Mouse (Mus musculus): ENCODE data around the gene Sowahb.
"Not testable (repeated sequence)": the region's sequence is repeated elsewhere in the genome, so short reads cannot be mapped to it uniquely, and the experiment has no call there.

Gene Sowahb

DNA sequence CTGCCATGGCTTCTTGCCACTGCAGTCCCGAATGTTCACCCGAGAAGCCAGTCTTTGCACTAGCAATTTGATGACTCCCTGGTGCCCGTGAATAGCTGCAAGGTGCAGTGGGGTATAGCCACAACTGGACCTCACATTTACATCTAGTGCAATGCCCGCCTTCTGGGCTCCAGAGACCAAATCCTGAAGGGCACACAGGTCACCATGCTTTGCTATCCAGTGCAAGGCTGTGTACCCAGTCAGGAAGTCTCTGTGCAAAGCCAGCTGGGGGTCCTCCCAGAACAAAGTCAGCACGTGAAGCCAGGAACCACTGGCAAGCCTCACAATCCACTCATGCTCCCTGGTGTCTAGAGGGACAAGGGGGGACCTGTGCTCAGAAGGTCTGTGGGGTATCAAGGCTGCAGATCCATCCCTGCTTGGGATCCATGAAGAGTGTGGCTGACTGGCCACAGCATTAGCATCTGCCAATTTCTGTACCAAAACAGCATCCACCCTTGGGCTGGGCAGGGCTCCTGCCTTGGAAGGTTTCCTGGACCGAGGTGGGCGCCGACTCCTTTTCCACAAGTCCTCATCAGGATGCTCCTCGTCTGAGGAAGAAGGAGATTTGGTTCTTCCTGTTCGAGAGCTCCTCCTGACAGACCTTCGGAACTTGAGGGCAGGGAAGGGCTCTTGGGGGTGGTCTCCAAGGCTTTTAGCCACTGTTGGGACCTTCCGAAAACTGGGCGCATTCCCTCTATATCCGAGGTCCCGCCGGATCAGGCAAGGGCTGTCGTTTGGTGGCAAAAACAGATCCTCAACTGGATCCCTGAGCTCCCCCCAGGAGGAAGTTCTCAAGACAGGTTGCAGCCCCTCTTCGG is 1.8 kb downstream of the Sowahb start:
- peak; percentile 40 to 45 for DNase-seq

GRCm38 (mm10) chr5:93042031-93042430 is 2.8 kb downstream of the Sowahb start:
- peak; percentile 25 to 36 for DNase-seq

DNA sequence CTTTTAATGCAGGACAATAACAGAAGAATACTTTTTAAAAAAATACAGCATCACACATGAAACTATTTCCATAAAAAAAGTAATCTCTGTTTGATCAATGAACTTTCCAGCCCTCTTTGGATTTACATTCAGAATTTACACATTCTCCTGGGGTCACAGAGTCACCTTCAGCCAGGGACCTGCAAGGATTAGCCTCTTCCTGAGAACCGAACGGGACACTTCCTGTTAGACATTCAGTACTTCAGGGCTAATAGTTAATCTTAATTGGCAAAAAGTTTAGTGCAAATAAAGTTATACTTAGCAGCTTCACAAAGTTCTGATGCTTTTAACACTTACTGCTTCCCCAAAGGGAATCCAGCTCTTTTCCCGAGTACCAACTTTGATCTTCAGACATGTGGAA is 3.5 kb downstream of the Sowahb start:
- DNase-seq = no peak

DNA sequence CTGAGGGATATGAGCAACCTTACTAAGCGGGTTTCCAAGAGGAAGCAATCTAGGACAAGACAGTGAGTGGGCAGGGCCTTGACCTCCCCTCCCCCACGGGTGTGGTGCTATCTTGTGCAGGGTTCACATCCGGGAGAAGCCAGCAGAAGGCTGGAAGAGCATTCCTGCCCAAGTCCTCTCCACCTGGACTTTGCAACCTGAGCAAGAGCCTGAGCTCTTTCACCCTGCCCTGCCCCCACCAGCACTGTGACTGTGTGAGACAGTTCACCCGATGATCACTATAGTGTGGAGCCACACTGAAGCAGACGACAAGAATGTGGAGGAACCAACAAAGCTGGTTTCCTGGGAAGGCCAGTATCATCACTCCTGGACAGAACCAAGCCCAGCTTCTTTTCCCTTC is 4.7 kb downstream of the Sowahb start:
- peak; percentile 18 to 43 for DNase-seq

DNA sequence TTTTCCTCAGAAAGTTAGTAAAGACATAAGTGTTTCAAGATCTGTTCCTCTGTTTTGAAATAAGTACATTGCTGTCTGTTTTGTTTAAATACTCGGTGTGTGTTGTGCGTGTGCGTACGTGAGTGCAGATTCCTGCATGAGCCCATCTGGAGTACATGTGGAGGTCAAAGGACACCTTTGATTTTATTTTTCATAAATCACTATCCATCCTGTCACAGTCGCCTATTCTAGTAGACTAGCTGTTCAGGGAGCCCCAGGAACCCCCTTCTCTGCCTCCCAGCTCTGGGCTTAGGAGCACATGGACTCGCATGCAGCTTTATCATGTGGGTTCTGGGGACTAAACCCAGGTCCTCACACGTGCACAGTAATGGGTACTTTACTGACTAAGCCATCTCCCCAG is 8.6 kb downstream of the Sowahb start:
- DNase-seq = no peak

DNA sequence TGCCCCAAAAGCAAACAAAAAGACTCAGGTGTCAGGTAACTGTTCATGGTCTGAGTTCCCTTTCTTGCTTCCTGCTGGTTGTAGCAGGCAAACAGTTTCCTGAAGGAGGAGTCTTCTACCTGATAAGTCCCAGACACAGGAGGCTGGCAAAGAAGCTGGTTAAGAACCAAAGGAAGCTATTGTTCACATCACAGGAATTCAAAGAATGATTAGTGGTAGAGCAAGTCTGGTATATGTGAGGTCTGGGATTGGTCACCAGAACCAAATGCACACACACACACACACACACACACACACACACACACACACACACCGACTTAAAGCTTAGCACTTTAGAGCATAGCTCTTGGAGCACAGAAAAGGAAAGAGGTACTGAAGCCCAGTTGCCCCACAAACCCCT is 9.5 kb downstream of the Sowahb start:
- DNase-seq = no peak

DNA sequence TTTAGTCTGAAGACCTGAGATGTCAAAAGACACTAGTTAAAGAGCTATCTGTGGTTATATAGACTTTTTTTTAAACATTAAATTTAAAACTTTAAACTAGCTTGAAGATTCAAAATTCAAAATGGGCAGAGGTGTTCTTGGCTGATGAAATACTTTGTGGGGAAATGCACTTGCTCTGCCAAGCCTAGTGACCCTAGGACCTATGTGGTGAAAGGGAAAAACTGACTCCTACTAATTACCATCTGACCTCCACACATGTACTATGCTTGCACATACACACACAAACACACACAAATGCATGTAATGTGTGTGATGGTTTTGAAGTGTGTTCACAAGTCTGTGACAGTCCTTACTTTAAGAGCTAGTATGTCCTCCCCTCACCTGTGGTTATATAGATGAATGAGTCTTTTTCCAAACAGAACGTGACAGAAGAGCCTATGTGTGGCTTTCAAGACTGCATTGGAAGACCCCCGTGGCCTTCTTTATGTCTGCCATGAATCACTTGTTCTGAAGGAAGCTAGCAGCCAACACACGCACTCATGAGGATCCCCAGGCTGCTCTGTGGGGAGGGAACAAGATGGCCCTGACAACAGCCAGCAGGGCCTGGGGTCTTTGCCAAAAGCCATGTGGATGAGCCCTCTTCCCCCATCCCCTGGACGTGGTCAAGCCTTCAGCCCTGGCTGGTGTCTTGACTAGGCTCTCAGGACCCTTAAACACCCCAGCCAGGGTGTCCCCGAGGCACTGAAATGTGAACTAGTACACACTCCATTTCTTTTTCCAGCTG is 11.5 kb downstream of the Sowahb start:
- DNase-seq = no peak

DNA sequence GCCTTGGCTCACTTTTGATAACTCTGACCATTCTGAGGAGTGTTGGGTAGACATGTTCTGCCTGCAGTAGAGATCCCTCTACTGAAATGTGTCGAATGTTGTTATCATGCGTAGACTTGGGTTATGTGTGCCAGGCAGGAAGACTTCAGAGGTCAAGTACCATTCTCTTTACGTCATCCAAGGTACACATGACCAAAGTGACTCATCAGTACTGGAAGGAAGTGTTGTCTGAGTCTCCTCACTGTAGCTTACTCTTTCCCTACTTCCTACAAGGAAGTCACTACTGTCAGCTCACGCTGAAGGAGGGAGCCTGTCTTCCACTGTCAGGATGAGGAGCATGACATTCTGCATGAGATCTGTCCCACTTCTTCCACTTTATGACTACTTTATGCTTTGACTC is 12.2 kb downstream of the Sowahb start:
- no peak for DNase-seq

GRCm38 (mm10) chr5:93030869-93031268 is 14.0 kb downstream of the Sowahb start:
- no peak for DNase-seq

GRCm38 (mm10) chr5:93030411-93030810 is 14.4 kb downstream of the Sowahb start:
- no peak for DNase-seq

DNA sequence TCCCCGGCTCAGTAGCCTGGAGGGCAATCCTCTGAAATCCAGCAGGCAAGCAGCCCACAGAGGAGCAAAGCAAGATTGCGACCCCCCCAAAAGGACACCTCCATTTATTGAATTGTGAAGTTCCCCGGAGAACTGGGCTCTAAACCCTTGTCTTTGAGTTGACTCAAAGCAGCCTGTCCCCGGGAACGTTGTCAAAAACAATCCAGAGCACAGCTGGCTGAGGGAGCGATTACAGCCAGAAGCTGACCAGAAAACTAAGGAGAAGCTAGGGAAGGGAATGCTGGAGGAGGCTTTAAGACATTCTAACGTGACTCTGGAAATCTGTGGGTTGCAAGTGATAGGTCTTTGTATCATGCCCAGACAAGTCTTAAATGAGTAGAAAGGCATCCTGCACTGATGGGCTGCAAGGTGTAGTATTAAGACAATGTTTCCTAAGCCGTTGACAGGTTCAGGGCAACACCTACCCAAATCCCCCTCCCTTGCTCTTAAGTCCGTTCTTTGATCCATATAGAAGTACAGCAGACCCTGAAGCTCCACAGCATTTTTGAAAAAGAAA is 17.6 kb downstream of the Sowahb start:
- DNase-seq = no peak

DNA sequence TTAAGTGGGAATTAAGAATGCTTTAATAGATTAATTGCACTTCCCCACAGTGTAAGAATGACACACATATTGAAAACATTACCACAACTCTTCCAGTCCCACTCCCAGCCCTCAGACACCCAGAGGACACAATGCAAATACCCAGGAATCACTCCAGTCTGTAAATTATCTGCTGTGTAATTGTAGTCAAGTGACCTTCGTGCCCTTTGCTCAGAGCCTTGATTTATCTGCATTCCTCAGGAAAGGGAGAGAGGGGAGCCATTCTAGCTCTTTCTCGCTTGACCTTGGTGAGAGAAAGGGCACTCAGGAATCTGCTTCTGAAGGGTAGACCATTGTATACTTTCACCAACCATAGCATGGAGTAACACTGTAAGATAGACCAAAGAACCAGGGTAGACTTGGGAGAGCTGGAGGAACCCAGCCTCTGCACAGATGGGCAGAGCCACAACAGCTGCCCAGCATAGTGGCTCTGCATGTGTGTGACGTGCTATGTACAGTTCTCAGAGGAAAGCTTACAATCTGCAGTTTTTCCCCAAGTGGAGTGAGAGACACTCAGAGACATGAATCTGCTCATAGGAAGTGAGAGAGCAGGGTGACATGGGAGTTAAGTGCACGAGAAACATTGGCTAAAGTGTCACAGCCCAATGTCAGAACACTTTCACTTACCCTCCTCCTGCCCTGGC is 18.2 kb downstream of the Sowahb start:
- DNase-seq = no peak

DNA sequence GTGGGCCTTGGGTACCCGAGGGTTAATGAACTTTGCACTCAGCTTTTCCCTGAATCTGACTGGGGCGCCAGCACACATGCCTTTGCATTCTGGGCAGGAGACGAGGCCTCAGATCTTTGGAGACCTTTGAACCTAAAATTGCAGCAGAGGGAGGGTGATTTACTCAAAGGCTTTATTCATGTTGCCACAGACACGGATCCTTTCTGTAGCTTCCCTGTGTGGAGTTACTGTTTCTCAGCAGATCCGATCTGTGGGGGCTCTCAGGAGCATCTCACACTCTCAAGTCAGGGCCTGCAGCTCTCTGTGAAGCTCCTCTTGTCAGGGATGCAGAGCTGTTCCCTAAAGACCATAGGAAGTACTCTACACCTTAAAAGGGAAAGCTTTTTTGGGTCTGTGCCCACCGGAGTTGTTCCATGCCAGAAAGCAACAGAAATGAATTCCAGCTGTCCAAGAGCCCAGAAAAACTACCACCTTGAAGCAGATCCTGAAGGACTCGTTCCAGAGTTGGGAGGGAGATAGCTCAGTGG is 20.0 kb downstream of the Sowahb start:
- DNase-seq = peak in 1 of 2 experiments; percentile 23

GRCm38 (mm10) chr5:93022126-93022797 is 22.6 kb downstream of the Sowahb start:
- DNase-seq = no peak

DNA sequence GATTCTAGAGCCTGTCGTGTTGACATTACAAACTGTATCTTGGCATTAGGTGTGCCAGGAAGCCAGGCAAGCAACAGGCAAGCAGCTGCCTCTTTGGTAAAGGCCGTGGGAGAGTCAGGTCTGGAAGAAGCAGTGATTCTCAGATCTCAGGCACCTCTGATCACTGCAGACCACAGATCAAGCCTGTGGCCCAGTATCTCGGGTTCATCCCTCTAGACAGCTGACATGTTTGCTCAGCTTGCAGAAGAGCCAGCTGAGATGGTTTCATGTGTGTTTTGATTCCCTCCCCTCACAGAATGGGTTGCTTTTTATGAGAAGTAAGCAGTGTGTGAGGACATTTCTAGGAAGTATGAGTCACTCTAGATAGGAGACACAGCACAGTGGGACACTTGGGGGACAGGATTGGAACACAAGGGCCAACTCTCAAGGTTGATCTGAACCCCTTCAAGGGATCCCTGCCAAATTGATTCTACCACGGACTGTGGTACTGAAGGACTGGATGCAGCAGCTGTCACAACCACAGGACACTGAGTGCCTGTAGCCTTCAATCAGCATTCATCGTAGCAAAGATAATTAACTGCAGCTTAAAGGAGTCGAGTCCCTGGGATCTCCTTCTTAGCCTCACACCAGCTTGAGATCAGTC is 24.7 kb downstream of the Sowahb start:
- DNase-seq = no peak

DNA sequence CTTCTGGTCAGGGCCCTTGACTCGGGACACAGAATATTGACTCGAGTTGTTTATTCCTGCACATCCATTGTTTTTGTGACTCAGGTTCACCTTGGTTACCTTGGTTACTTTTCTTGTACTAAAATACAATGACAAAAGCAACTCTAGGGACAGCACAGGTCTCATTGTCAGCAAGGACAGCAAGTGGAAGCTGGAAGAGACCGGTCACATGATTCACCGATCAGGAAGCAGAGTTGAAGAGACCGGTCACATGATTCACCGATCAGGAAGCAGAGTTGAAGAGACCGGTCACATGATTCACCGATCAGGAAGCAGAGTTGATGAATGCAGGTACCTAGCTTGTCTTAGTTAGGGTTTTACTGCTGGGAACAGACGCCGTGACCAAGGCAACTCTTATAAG is 25.6 kb downstream of the Sowahb start:
- DNase-seq = not testable (repeated sequence)

DNA sequence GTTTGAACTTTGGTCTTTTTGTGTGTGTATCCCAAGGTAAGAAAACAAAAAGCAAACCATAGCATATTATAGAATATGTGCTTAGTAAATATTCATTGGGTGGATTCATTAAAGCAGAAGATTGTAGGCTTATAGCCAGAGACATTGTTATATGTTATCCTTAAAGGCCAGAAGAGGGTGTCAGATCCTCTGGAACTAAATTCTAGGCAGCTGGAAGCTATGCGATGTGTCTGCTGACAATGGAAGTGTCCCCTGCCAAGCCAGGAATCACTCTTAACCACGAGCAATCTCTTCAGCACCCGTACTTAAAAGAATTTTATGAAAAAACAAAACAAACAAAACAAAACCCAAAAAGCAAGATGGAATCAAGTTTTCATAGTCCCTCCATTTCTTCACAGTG is 27.1 kb downstream of the Sowahb start:
- DNase-seq = no peak

DNA sequence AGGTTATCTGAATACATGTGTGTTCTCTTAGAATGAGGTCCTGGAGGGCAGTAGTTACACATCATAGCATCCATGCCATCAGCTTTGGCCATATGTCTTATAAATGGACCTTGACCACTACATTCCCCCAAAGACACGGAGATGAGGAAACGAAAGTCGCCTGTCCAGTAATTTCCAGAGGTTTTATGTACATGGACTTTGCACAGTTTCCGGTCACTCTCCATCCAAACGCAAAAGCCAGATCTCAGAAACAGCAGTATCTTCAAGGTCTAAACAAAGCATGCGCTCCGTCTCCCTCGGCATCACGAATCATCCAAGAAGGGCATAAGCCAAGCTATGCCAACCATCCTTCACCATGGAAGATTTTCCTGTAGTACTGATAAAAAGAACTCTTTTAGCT is 36.6 kb downstream of the Sowahb start:
- DNase-seq = no peak

DNA sequence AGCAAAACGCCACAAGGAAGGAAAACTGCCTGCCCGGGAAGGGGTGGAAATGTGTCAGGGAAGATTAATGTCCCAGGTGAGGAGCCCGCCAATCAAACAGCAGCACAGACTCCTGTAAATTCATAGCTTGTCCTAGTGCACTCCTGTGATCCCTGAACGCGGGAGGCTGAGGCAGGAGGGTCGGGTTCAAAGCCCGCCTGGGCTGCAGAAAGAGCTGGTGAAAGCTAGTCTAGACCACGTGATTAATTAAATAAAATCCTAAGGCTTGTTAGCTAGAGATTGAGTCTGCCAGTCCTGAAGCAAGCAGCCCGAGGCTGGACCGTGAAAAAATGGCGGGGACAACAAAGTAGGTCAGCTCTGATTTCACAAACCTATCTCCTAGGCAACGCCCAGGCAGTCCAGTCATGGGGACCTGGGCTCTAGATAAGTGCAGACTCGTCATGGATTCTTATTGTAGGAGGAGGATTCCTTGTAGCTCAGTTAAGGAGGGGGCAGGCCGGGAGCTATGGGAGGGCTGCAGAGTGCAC is 38.9 kb downstream of the Sowahb start:
- peak in 1 of 2 experiments; percentile 15 for DNase-seq

DNA sequence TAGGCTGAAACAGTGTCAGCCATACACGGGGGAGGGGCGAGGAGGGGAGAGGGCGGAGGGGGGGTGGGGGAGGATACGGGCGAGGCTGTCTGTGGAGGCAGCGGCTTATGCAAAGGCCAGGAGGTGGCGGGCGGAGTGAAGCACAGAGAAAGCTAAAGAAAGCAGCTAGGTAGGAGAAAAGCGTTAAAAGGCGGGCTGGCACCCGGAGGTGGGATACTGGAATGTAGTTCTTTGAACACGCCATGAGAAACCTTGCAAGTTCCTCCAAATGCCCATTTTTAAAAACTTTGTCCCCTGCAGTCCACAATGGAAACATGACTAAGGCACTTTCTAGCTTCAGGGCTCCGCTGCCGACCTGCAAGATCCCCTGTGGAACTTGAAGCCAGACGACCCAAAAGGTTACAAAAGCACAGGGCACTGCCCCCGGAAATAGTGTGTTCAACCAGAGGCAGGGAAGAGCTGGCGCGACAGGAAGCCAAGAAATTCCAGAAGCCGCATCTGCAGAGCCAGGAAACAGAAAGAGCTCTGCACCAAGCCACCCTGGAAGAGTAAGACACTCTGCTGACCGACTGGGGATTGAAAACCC is 39.5 kb downstream of the Sowahb start:
- peak in 1 of 2 experiments; percentile 29 for DNase-seq

GRCm38 (mm10) chr5:93002615-93003014 is 42.2 kb downstream of the Sowahb start:
- DNase-seq = no peak
